Mouse (Mus musculus) adrenal gland, postnatal 36 days (tissue): ENCODE measurements around the gene Pet2. TPM values are rescaled to one million over a fixed set of nuclear protein-coding genes. Genes with fewer than 3 reads are reported as not detected.

Experiments used
- DNase-seq, 2 experiments: peaks; one replicate each; pipeline ENCODE4 v3.0.0; 2021; ENCODE audit warnings: mixed read lengths in 1 of 2
- long read RNA-seq, 2 experiments: library from polyadenylated mRNA; stranded (forward); transcript quantifications; one replicate each; pipeline ENCODE4 v2.0.0; 2021; ENCODE audit warnings: borderline sequencing depth in 2 of 2
- total RNA-seq, 2 experiments: library from RNA; stranded (reverse); gene quantifications; 2 replicates each; pipeline ENCODE4 v1.2.3; 2021

Pet2 gene
- total RNA-seq, result not detected
- long read RNA-seq, experiment 1, result 0 reads
- long read RNA-seq, experiment 2, result 0 reads

DNA sequence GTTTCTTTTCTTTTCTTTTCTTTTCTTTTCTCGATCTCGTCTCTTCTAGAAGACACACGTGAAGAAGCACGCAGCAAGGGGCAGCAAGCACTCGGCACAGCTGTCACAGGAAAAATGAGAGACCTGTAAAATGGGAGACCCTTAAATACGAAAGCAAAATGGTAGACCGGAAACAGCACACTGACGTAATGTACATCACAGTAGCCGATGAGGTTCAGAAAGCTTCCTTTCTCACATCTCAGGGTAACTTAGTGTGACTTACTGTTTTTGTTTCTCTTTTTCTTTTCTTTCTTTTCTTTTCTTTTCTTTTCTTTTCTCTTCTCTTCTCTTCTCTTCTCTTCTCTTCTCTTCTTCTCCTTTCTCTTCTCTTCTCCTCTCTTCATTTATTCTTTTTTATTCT, at the start of gene Pet2:
Pet2 (minus strand) TSS at position 101 of the 400 bp plus-strand sequence.
- DNase-seq, result no peak
